Mouse (Mus musculus): Measurements from ENCODE around the gene Rftn1.

DNA sequence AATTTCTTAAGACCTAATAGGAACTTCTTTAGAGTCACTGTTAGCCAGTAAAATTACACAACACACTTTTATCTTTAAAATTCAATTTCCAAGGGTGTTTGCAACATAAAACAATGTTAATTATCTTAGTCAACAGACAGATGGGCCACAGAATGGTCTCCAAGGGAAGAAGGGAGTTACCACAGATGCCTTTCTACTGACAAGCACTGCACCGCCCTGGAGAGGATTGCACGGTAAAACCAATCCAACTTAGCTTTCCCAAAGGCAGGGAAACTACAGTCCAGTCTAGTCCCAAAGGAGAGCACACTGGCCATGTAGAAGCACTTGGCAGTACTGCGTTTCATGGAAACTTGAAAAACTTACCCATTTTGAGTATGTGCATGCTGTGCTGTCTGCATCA is 89.1 kb downstream of the Rftn1 start:
- no peak for TF ChIP-seq CTCF (IDR thresholded peaks at IDR 0.05; ENCODE audit: borderline replicate concordance, control insufficient read depth, extremely low read depth, insufficient read depth, low read length, poor library complexity)
- no peak for TF ChIP-seq POLR2A (IDR thresholded peaks at IDR 0.05; ENCODE audit: control insufficient read depth, extremely low read depth, insufficient read depth, low read length, poor library complexity)

All from thymus, adult 2 months (tissue).